In the genomic region with DNA sequence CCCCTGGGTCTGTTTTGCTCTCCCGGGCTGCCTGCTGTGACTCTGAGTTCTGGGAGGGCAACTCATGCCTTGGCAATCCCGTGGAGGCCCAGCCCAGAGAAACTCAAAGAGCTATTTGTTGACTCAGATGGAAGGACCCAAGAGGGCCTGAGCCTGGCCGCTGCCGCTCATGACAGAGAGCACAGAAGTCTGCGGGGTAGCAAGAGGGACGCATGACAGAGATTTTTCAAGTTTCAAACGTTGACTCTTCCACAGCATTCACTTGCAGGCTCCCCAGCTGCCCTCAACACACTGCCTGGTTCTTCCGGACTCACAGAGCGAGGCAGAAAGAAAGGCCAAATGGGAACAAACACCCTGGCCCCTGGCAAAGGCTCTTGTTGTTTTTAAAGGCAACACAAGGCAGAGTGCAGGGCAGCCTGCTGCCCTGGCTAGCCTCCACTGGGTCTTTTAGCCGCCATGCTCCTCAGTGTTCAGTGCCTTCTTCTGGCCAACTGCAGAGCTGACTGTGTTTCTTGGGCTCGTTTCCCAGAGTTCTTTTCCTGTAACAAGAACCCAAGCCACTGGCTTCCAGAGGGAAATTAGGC, we compare ENCODE assay signal across 8 mouse cellular contexts.
DNase-seq lines count a peak whose midpoint lies in the region; ATAC-seq lines count a peak whose summit lies in the region.

No protein-coding gene starts in this region.

- no peaks in the 10 kb centered on the region for H3K9me3 ChIP-seq in embryonic facial prominence, embryonic 13.5 days
- no peaks in the 10 kb centered on the region for H3K9me3 ChIP-seq in hindbrain, embryonic 12.5 days (replicated peaks)

- DNase-seq in right cerebral cortex, adult 18-20 months: peak; percentile 44
- no peak for DNase-seq in right cerebral cortex, postnatal 14 days
- peak; percentile 15 for DNase-seq in left cerebral cortex, adult 11 months (ENCODE audit: low spot score)
- peak; percentile 64 to 65 for DNase-seq in right cerebral cortex, postnatal 10 days (ENCODE audit: low spot score in 2 of 2)
- DNase-seq in spleen, postnatal 4 days (ENCODE audit: low spot score in 2 of 2): no peak
- no peak for DNase-seq in thymus, postnatal 25 days

- H3K36me3 ChIP-seq in embryonic facial prominence, embryonic 13.5 days: no peaks in the 10 kb centered on the region
- no peaks in the 10 kb centered on the region for H3K36me3 ChIP-seq in hindbrain, embryonic 12.5 days

- H3K4me3 ChIP-seq in embryonic facial prominence, embryonic 13.5 days: no peak overlapping the region
- H3K4me3 ChIP-seq in hindbrain, embryonic 12.5 days: no peak overlapping the region

- H3K9ac ChIP-seq in embryonic facial prominence, embryonic 13.5 days: no peak overlapping the region
- H3K9ac ChIP-seq in hindbrain, embryonic 12.5 days: no peak overlapping the region

- no peak for ATAC-seq in embryonic facial prominence, embryonic 13.5 days (ENCODE audit: insufficient number of reproducible peaks, insufficient read depth, low FRiP score, low TSS enrichment, low read depth)
- ATAC-seq in hindbrain, embryonic 12.5 days (ENCODE audit: low FRiP score): no peak

- no peaks in the 10 kb centered on the region for H3K27me3 ChIP-seq in embryonic facial prominence, embryonic 13.5 days
- no peaks in the 10 kb centered on the region for H3K27me3 ChIP-seq in hindbrain, embryonic 12.5 days

- no peak overlapping the region for H3K4me2 ChIP-seq in embryonic facial prominence, embryonic 13.5 days
- H3K4me2 ChIP-seq in hindbrain, embryonic 12.5 days (replicated peaks): no peak overlapping the region

- peaks cover 21% of the 10 kb centered on the region for H3K4me1 ChIP-seq in embryonic facial prominence, embryonic 13.5 days
- H3K4me1 ChIP-seq in hindbrain, embryonic 12.5 days: peaks cover 29% of the 10 kb centered on the region

- WGBS in embryonic facial prominence, embryonic 13.5 days: 22% methylated on average over 11 of the region's 11 CpGs
- WGBS in hindbrain, embryonic 12.5 days: 29% methylated on average over 11 of the region's 11 CpGs

- peak overlapping the region; percentile 79 for H3K27ac ChIP-seq in embryonic facial prominence, embryonic 13.5 days
- peak overlapping the region; percentile 23; the same call in 1 of the 2 replicates for H3K27ac ChIP-seq in hindbrain, embryonic 12.5 days

Comparison
In these comparisons a context has a peak if more than half of its experiments do, and no peak if none do; other contexts are left out.
1. DNase-seq: peak in right cerebral cortex, adult 18-20 months (single experiment), left cerebral cortex, adult 11 months (single experiment) and right cerebral cortex, postnatal 10 days (2 of 2); none in right cerebral cortex, postnatal 14 days (single experiment), spleen, postnatal 4 days (0 of 2) and thymus, postnatal 25 days (single experiment).